Mouse (Mus musculus) ES-Bruce4 (cell line): ENCODE data around the gene Mylk.
"Not testable (repeated sequence)": the region's sequence is repeated elsewhere in the genome, so short reads cannot be mapped to it uniquely, and the experiment has no call there.

ENCODE experiments used
- CTCF ChIP-seq: IDR thresholded peaks from one replicate; pipeline ENCODE4 v1.8.1; 2011; ENCODE audit warnings: low read depth, low read length
- EP300 ChIP-seq: IDR thresholded peaks from 2 replicates; pipeline ENCODE4 v1.6.1; 2011; ENCODE audit warnings: low read depth, low read length; ENCODE audit not compliant: insufficient read depth
- POLR2A ChIP-seq: IDR thresholded peaks from one replicate; pipeline ENCODE4 v1.8.1; 2011; ENCODE audit warnings: low read length; ENCODE audit not compliant: insufficient read depth

- TF ChIP-seq POLR2A, CTCF, EP300: not testable (repeated sequence)
Observed at GRCm38 (mm10) chr16:34813161-34813560, 68.2 kb downstream of the Mylk start.
